Mouse (Mus musculus) thymus, adult 2 months (tissue): ENCODE data around the gene Brinp1.

Experiments
- CTCF ChIP-seq: fragments of 200-500 bp; IDR thresholded peaks from 2 replicates; pipeline ENCODE4 v1.5.1; 2012; ENCODE audit warnings: mild to moderate bottlenecking, control low read depth, low read length, moderate library complexity, borderline replicate concordance; ENCODE audit not compliant: control insufficient read depth, poor library complexity, insufficient read depth; ENCODE audit errors: extremely low read depth
- POLR2A ChIP-seq: fragments of 200-500 bp; IDR thresholded peaks from 2 replicates; pipeline ENCODE4 v1.6.1; 2012; ENCODE audit warnings: mild to moderate bottlenecking, low read length, control low read depth, moderate library complexity; ENCODE audit not compliant: control insufficient read depth, poor library complexity, insufficient read depth; ENCODE audit errors: extremely low read depth

- TF ChIP-seq CTCF = no peak
- TF ChIP-seq POLR2A = no peak
Observed at GRCm38 (mm10) chr4:68942938-68943337, 11.3 kb downstream of the Brinp1 start.
